Mouse (Mus musculus): ENCODE results near the gene Tmbim4.

GRCm38 (mm10) chr10:120151672-120152071 lies 49.7 kb upstream of the Tmbim4 start:
- no peak for TF ChIP-seq CTCF (IDR thresholded peaks at IDR 0.05; ENCODE audit: borderline replicate concordance, control insufficient read depth, extremely low read depth, insufficient read depth, low read length, poor library complexity)
- TF ChIP-seq POLR2A (IDR thresholded peaks at IDR 0.05; ENCODE audit: control insufficient read depth, extremely low read depth, insufficient read depth, low read length, poor library complexity), result no peak

Measured in thymus, adult 2 months (tissue).